Mouse (Mus musculus): ENCODE data around the gene Gm16485. TPM values are rescaled to one million over a fixed set of nuclear protein-coding genes. Genes with fewer than 3 reads are reported as not detected.

Gene Gm16485
- polyA plus RNA-seq, 1 experiment from 2014 or later = 0.03 TPM

Other genes with a start within 250 kb of the Gm16485 start
- gene Pgr, start 72.0 kb upstream of the Gm16485 start, polyA plus RNA-seq (2015; fragmentation: Nextera tagmentation; extraction: Ambion mirVana) = 0.30 and 0.34 TPM in 2 replicates

Data from stomach, embryonic 15.5 days (tissue).